Mouse (Mus musculus): ENCODE measurements around the gene Mybpc3.

Gene Mybpc3

GRCm38 (mm10) chr2:91117585-91118275 is at the start of gene Mybpc3:
Mybpc3 (plus strand) TSS chr2:91118144.
- DNase-seq (ENCODE audit: low spot score): no peak

GRCm38 (mm10) chr2:91068162-91068871 is 49.6 kb upstream of the Mybpc3 start:
- no peak for DNase-seq (ENCODE audit: low spot score)

- no peak for DNase-seq (ENCODE audit: low spot score)
Observed at GRCm38 (mm10) chr2:91068872-91069165, 49.1 kb upstream of the Mybpc3 start.

GRCm38 (mm10) chr2:91069306-91070000 is 48.5 kb upstream of the Mybpc3 start:
- DNase-seq (ENCODE audit: low spot score): no peak

GRCm38 (mm10) chr2:91070076-91070800 is 47.7 kb upstream of the Mybpc3 start, which contains the start of gene Slc39a13:
Slc39a13 (minus strand) TSS chr2:91070417.
- DNase-seq (ENCODE audit: low spot score): peak; percentile 95

GRCm38 (mm10) chr2:91071059-91071458 is 46.9 kb upstream of the Mybpc3 start:
- no peak for DNase-seq (ENCODE audit: low spot score)

GRCm38 (mm10) chr2:91072092-91072491 is 45.9 kb upstream of the Mybpc3 start:
- DNase-seq (ENCODE audit: low spot score): no peak

- DNase-seq (ENCODE audit: low spot score): no peak
Observed at GRCm38 (mm10) chr2:91077957-91078313, 40.0 kb upstream of the Mybpc3 start.

- DNase-seq (ENCODE audit: low spot score): no peak
Observed at GRCm38 (mm10) chr2:91078314-91079025, 39.5 kb upstream of the Mybpc3 start.

GRCm38 (mm10) chr2:91079026-91079384 is 38.9 kb upstream of the Mybpc3 start:
- DNase-seq (ENCODE audit: low spot score): no peak

- no peak for DNase-seq (ENCODE audit: low spot score)
Observed at GRCm38 (mm10) chr2:91080784-91081513, 37.0 kb upstream of the Mybpc3 start.

GRCm38 (mm10) chr2:91081775-91082695 is 35.9 kb upstream of the Mybpc3 start, which contains the start of gene Spi1:
Spi1 (plus strand) TSS chr2:91082390.
- DNase-seq (ENCODE audit: low spot score): no peak

GRCm38 (mm10) chr2:91082844-91083243 is 35.1 kb upstream of the Mybpc3 start:
- DNase-seq (ENCODE audit: low spot score): no peak

GRCm38 (mm10) chr2:91083366-91083940 is 34.5 kb upstream of the Mybpc3 start:
- DNase-seq (ENCODE audit: low spot score): no peak

GRCm38 (mm10) chr2:91084179-91084820 is 33.6 kb upstream of the Mybpc3 start:
- DNase-seq (ENCODE audit: low spot score): no peak

- no peak for DNase-seq (ENCODE audit: low spot score)
Observed at GRCm38 (mm10) chr2:91085494-91086391, 32.2 kb upstream of the Mybpc3 start.

- no peak for DNase-seq (ENCODE audit: low spot score)
Observed at GRCm38 (mm10) chr2:91086392-91087237, 31.3 kb upstream of the Mybpc3 start.
